Mouse (Mus musculus) thymus, adult 2 months (tissue): ENCODE measurements around the gene Pccb.

ENCODE experiments used
- CTCF ChIP-seq: fragments of 200-500 bp; IDR thresholded peaks from 2 replicates; pipeline ENCODE4 v1.5.1; 2012; ENCODE audit warnings: mild to moderate bottlenecking, control low read depth, low read length, moderate library complexity, borderline replicate concordance; ENCODE audit not compliant: control insufficient read depth, poor library complexity, insufficient read depth; ENCODE audit errors: extremely low read depth
- POLR2A ChIP-seq: fragments of 200-500 bp; IDR thresholded peaks from 2 replicates; pipeline ENCODE4 v1.6.1; 2012; ENCODE audit warnings: mild to moderate bottlenecking, low read length, control low read depth, moderate library complexity; ENCODE audit not compliant: control insufficient read depth, poor library complexity, insufficient read depth; ENCODE audit errors: extremely low read depth

DNA sequence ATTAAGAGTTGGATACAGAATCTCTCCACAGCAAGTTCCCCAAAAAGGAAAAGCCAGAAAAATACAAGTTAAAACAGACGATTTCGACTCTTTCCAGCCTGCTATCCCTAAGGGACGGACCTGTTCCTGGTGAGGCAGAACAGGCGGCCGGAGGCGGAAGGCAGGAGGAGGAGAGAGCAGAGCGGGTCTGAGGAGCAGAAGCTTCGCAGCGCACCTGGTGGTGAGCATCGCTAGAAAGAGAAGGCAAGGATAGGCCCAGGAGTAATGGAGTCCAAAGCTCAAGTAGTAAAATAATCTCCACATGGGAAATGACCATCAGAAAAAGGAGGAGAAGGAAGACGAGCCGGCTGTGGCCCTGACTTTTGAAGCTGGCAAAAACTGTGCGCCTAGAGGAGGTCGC lies 18.6 kb upstream of the Pccb start:
- TF ChIP-seq POLR2A: no peak
- no peak for TF ChIP-seq CTCF
